Comparison of ENCODE assay signal across 26 mouse cellular contexts in genomic region chr7:129655604-129656226, GRCm38 (mm10).
DNase-seq lines count a peak whose midpoint lies in the region; ATAC-seq and TF ChIP-seq lines count a peak whose summit lies in the region.
"Had no signal": no experiment of that assay in that cellular context is flagged by ENCODE, and none has a peak within 500 bp of the region (broad histone marks: within the 10 kb centered on the region; RNA-seq: fewer than 3 reads in every experiment).

No protein-coding gene starts in this region.

- TF ChIP-seq EP300 in stomach, postnatal 0 days (optimal IDR thresholded peaks at IDR 0.05) = no peak

- H3K36me3 ChIP-seq in embryonic facial prominence, embryonic 12.5 days = no peaks in the 10 kb centered on the region
- H3K36me3 ChIP-seq in embryonic facial prominence, embryonic 10.5 days (replicated peaks) = no peaks in the 10 kb centered on the region
- no peaks in the 10 kb centered on the region for H3K36me3 ChIP-seq in intestine, embryonic 14.5 days (ENCODE audit: control insufficient read depth, insufficient read depth, low read length)
- H3K36me3 ChIP-seq in intestine, postnatal 0 days (ENCODE audit: control insufficient read depth, insufficient read depth) = no peaks in the 10 kb centered on the region
- no peaks in the 10 kb centered on the region for H3K36me3 ChIP-seq in midbrain, embryonic 11.5 days (ENCODE audit: control insufficient read depth, insufficient read depth, low read length)
- H3K36me3 ChIP-seq in midbrain, embryonic 14.5 days (ENCODE audit: control insufficient read depth, insufficient read depth, low read length) = no peaks in the 10 kb centered on the region
- H3K36me3 ChIP-seq in stomach, postnatal 0 days (ENCODE audit: control insufficient read depth, insufficient read depth, low read length) = no peaks in the 10 kb centered on the region
- H3K36me3 ChIP-seq: heart, embryonic 13.5 days; midbrain, embryonic 13.5 days had no signal

- H3K4me1 ChIP-seq in embryonic facial prominence, embryonic 12.5 days = peaks cover 39% of the 10 kb centered on the region; the same call in 1 of the 2 replicates
- peaks cover 54% of the 10 kb centered on the region for H3K4me1 ChIP-seq in embryonic facial prominence, embryonic 10.5 days
- peaks cover 32% of the 10 kb centered on the region for H3K4me1 ChIP-seq in intestine, embryonic 14.5 days (replicated peaks; ENCODE audit: control insufficient read depth, insufficient read depth, low read length)
- H3K4me1 ChIP-seq in intestine, postnatal 0 days (replicated peaks; ENCODE audit: control insufficient read depth, insufficient read depth, low read length) = no peaks in the 10 kb centered on the region
- peaks cover 17% of the 10 kb centered on the region for H3K4me1 ChIP-seq in midbrain, embryonic 11.5 days (ENCODE audit: control insufficient read depth, insufficient read depth, low read length)
- H3K4me1 ChIP-seq in midbrain, embryonic 14.5 days (ENCODE audit: control insufficient read depth, insufficient read depth, low read length) = peaks cover 21% of the 10 kb centered on the region
- H3K4me1 ChIP-seq in stomach, postnatal 0 days (replicated peaks; ENCODE audit: control insufficient read depth, insufficient read depth) = peaks cover 2% of the 10 kb centered on the region; the same call in 1 of the 2 replicates
- H3K4me1 ChIP-seq: megakaryocyte, embryonic 14.5 days had no signal

- DNase-seq in embryonic facial prominence, embryonic 10.5 days (ENCODE audit: low spot score) = no peak
- no peak for DNase-seq in intestine, embryonic 14.5 days (ENCODE audit: low spot score)
- DNase-seq in midbrain, embryonic 11.5 days (ENCODE audit: low spot score, missing footprints) = peak; percentile 92
- DNase-seq in midbrain, embryonic 14.5 days = no peak
- no peak for DNase-seq in stomach, postnatal 0 days (ENCODE audit: low spot score)
- no peak for DNase-seq in left cerebral cortex, adult 2 months (ENCODE audit: extremely low spot score in 1 of 2, low spot score in 2 of 2)
- DNase-seq: adrenal gland, adult 8-10 months; cerebellum, adult 11-12 months; cerebellum, adult 9-11 months; embryo, embryonic 11 days; gastrocnemius, postnatal 10 days; heart, postnatal 10 days; kidney, adult 2 months; kidney, postnatal 36 days; left cerebral cortex, postnatal 4 days; liver; lung, adult 2 months; right cerebral cortex, postnatal 25 days had no signal

- no peaks in the 10 kb centered on the region for H3K9me3 ChIP-seq in embryonic facial prominence, embryonic 12.5 days
- H3K9me3 ChIP-seq in embryonic facial prominence, embryonic 10.5 days = no peaks in the 10 kb centered on the region
- no peaks in the 10 kb centered on the region for H3K9me3 ChIP-seq in intestine, embryonic 14.5 days (ENCODE audit: control insufficient read depth, low read length)
- no peaks in the 10 kb centered on the region for H3K9me3 ChIP-seq in intestine, postnatal 0 days (ENCODE audit: control insufficient read depth)
- no peaks in the 10 kb centered on the region for H3K9me3 ChIP-seq in midbrain, embryonic 11.5 days (ENCODE audit: control insufficient read depth, low read length)
- H3K9me3 ChIP-seq in midbrain, embryonic 14.5 days (ENCODE audit: control insufficient read depth, low read length) = no peaks in the 10 kb centered on the region
- H3K9me3 ChIP-seq in stomach, postnatal 0 days (ENCODE audit: control insufficient read depth, low read length) = no peaks in the 10 kb centered on the region
- H3K9me3 ChIP-seq: heart, embryonic 13.5 days; megakaryocyte, embryonic 14.5 days; midbrain, embryonic 13.5 days had no signal

- intact Hi-C loops in left cerebral cortex, adult 2 months (cut with DNase I) = loop anchor here (10.0 kb wide), 1 partner anchor 509 kb away; no protein-coding TSS in a partner anchor

- H3K4me3 ChIP-seq in embryonic facial prominence, embryonic 12.5 days = no peak overlapping the region
- H3K4me3 ChIP-seq in embryonic facial prominence, embryonic 10.5 days = no peak overlapping the region
- no peak overlapping the region for H3K4me3 ChIP-seq in intestine, embryonic 14.5 days (ENCODE audit: low read depth, low read length)
- H3K4me3 ChIP-seq in intestine, postnatal 0 days (ENCODE audit: low read depth, low read length) = no peak overlapping the region
- H3K4me3 ChIP-seq in midbrain, embryonic 11.5 days (ENCODE audit: low read depth, low read length) = no peak overlapping the region
- no peak overlapping the region for H3K4me3 ChIP-seq in midbrain, embryonic 14.5 days (replicated peaks; ENCODE audit: low read depth, low read length)
- no peak overlapping the region for H3K4me3 ChIP-seq in stomach, postnatal 0 days (ENCODE audit: low read depth, low read length)
- no peak overlapping the region for H3K4me3 ChIP-seq in left cerebral cortex, adult 2 months
- H3K4me3 ChIP-seq: heart, embryonic 13.5 days; layer of hippocampus, adult 2 months; megakaryocyte, embryonic 14.5 days; midbrain, embryonic 13.5 days had no signal

- H3K27ac ChIP-seq in embryonic facial prominence, embryonic 12.5 days = peak overlapping the region; percentile 41; the same call in 1 of the 2 replicates
- H3K27ac ChIP-seq in embryonic facial prominence, embryonic 10.5 days (replicated peaks) = no peak overlapping the region
- H3K27ac ChIP-seq in intestine, embryonic 14.5 days (ENCODE audit: low read depth) = peak overlapping the region; percentile 43; the same call in 1 of the 2 replicates
- H3K27ac ChIP-seq in intestine, postnatal 0 days (ENCODE audit: low read depth, low read length) = no peak overlapping the region
- no peak overlapping the region for H3K27ac ChIP-seq in midbrain, embryonic 11.5 days (ENCODE audit: low read depth, low read length)
- H3K27ac ChIP-seq in midbrain, embryonic 14.5 days (replicated peaks; ENCODE audit: low read depth, low read length) = no peak overlapping the region
- H3K27ac ChIP-seq in stomach, postnatal 0 days (replicated peaks) = peak overlapping the region; percentile 19
- no peak overlapping the region for H3K27ac ChIP-seq in left cerebral cortex, adult 2 months
- H3K27ac ChIP-seq: heart, embryonic 13.5 days; layer of hippocampus, adult 2 months; liver, embryonic 14.5 days; midbrain, embryonic 13.5 days had no signal

- WGBS in embryonic facial prominence, embryonic 12.5 days = 72% methylated on average over 14 of the region's 14 CpGs
- WGBS in embryonic facial prominence, embryonic 10.5 days = 74% methylated on average over 14 of the region's 14 CpGs
- WGBS in intestine, embryonic 14.5 days = 72% methylated on average over 14 of the region's 14 CpGs
- WGBS in intestine, postnatal 0 days = 81% methylated on average over 14 of the region's 14 CpGs
- 32% methylated on average over 14 of the region's 14 CpGs for WGBS in midbrain, embryonic 11.5 days
- WGBS in midbrain, embryonic 14.5 days = 22% methylated on average over 14 of the region's 14 CpGs
- WGBS in stomach, postnatal 0 days = 68% methylated on average over 14 of the region's 14 CpGs

- no peak for ATAC-seq in embryonic facial prominence, embryonic 12.5 days (ENCODE audit: insufficient number of reproducible peaks, insufficient read depth, low FRiP score, low TSS enrichment)
- no peak for ATAC-seq in intestine, embryonic 14.5 days (replicated peaks; ENCODE audit: low FRiP score, low TSS enrichment, low read depth)
- no peak for ATAC-seq in intestine, postnatal 0 days
- ATAC-seq in midbrain, embryonic 11.5 days (ENCODE audit: low FRiP score) = no peak
- no peak for ATAC-seq in midbrain, embryonic 14.5 days (ENCODE audit: low FRiP score, low TSS enrichment)
- ATAC-seq in stomach, postnatal 0 days (ENCODE audit: low FRiP score, low TSS enrichment) = no peak
- ATAC-seq: activated CD4-positive, CD25-positive, alpha-beta regulatory T cell, adult 4 months; midbrain, embryonic 13.5 days had no signal

- no peak overlapping the region for H3K4me2 ChIP-seq in embryonic facial prominence, embryonic 12.5 days (replicated peaks)
- H3K4me2 ChIP-seq in intestine, embryonic 14.5 days (ENCODE audit: low read length) = no peak overlapping the region
- H3K4me2 ChIP-seq in intestine, postnatal 0 days (replicated peaks; ENCODE audit: low read depth) = no peak overlapping the region
- no peak overlapping the region for H3K4me2 ChIP-seq in midbrain, embryonic 11.5 days
- no peak overlapping the region for H3K4me2 ChIP-seq in midbrain, embryonic 14.5 days (ENCODE audit: low read length)
- no peak overlapping the region for H3K4me2 ChIP-seq in stomach, postnatal 0 days (replicated peaks; ENCODE audit: low read depth)
- H3K4me2 ChIP-seq: midbrain, embryonic 13.5 days had no signal

- H3K9ac ChIP-seq in embryonic facial prominence, embryonic 12.5 days = no peak overlapping the region
- no peak overlapping the region for H3K9ac ChIP-seq in intestine, embryonic 14.5 days (ENCODE audit: low read length)
- H3K9ac ChIP-seq in intestine, postnatal 0 days (ENCODE audit: low read depth, low read length) = no peak overlapping the region
- no peak overlapping the region for H3K9ac ChIP-seq in midbrain, embryonic 11.5 days (ENCODE audit: low read length)
- no peak overlapping the region for H3K9ac ChIP-seq in midbrain, embryonic 14.5 days (replicated peaks; ENCODE audit: low read length)
- no peak overlapping the region for H3K9ac ChIP-seq in stomach, postnatal 0 days (ENCODE audit: low read length)
- H3K9ac ChIP-seq: liver, embryonic 14.5 days; midbrain, embryonic 13.5 days had no signal

- TF ChIP-seq CTCF in intestine, postnatal 0 days (IDR thresholded peaks at IDR 0.05; ENCODE audit: low read depth) = no peak
- no peak for TF ChIP-seq CTCF in stomach, postnatal 0 days (IDR thresholded peaks at IDR 0.05; ENCODE audit: low read depth)
- no peak for TF ChIP-seq CTCF in left cerebral cortex, adult 2 months (IDR thresholded peaks at IDR 0.05)

- no peaks in the 10 kb centered on the region for H3K27me3 ChIP-seq in embryonic facial prominence, embryonic 12.5 days
- H3K27me3 ChIP-seq in embryonic facial prominence, embryonic 10.5 days (replicated peaks; ENCODE audit: low read depth, poor library complexity, severe bottlenecking) = peaks cover 52% of the 10 kb centered on the region
- no peaks in the 10 kb centered on the region for H3K27me3 ChIP-seq in intestine, embryonic 14.5 days (replicated peaks; ENCODE audit: control insufficient read depth, insufficient read depth, low read length)
- H3K27me3 ChIP-seq in intestine, postnatal 0 days (replicated peaks; ENCODE audit: control insufficient read depth, insufficient read depth, low read length) = no peaks in the 10 kb centered on the region
- peaks cover 11% of the 10 kb centered on the region for H3K27me3 ChIP-seq in midbrain, embryonic 11.5 days (ENCODE audit: control insufficient read depth, insufficient read depth, low read length)
- H3K27me3 ChIP-seq in midbrain, embryonic 14.5 days (ENCODE audit: control insufficient read depth, insufficient read depth, low read length) = peaks cover 18% of the 10 kb centered on the region; the same call in 1 of the 2 replicates
- no peaks in the 10 kb centered on the region for H3K27me3 ChIP-seq in stomach, postnatal 0 days (ENCODE audit: control insufficient read depth, insufficient read depth, low read length)

Comparison
In these comparisons a context has a peak if more than half of its experiments do, and no peak if none do; other contexts are left out.
1. H3K27ac ChIP-seq: peak in embryonic facial prominence, embryonic 12.5 days (single experiment), intestine, embryonic 14.5 days (single experiment) and stomach, postnatal 0 days (single experiment); none in embryonic facial prominence, embryonic 10.5 days (single experiment), intestine, postnatal 0 days (single experiment), midbrain, embryonic 11.5 days (single experiment), midbrain, embryonic 14.5 days (single experiment) and left cerebral cortex, adult 2 months (single experiment).